Mouse (Mus musculus): ENCODE data around the gene Gpc6.

Gpc6 gene

GRCm38 (mm10) chr14:117061527-117061926, 136.4 kb downstream of the Gpc6 start:
- no peak for DNase-seq

- DNase-seq: no peak
Measured at GRCm38 (mm10) chr14:117068179-117068578, 143.1 kb downstream of the Gpc6 start.

- DNase-seq: no peak
Measured at GRCm38 (mm10) chr14:117070470-117071085, 145.5 kb downstream of the Gpc6 start.

- DNase-seq: no peak
Measured at GRCm38 (mm10) chr14:117093586-117093985, 168.5 kb downstream of the Gpc6 start.

DNA sequence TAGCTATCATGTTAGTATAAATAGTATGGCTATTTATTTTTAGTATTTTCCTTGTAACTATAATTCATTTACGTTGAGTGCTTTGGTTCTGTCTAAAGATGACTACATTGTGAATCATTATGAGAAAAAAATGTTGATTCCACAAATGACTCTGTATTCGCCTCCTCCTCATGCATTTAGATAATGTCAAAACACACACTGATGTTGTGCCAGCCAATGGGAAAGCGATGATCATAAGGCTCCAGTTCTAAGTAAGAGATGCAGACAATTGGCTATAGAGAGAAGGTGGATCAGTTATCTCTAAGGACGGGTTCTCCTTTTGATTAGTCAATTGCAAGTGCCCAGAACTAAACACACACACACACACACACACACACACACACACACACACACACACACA, 181.8 kb downstream of the Gpc6 start:
- no peak for DNase-seq

DNA sequence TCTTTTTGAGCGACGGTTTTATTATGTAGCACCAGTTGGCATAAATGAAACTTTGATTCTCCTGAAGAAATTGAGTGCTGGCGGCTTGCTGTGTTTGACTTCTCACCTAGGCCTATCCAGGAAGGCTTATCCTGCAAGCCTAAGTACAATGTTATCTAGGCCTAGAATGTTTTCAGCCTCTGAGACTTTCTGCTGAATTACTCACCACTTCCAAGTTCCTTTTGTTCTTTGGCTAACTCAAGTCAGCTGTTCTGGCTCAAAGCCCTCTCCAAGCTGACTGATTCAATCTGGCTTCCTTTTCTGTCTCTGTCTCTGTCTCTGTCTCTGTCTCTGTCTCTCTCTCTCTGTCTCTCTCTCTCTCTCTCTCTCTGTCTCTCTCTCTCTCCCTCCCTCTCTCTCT, 188.0 kb downstream of the Gpc6 start:
- no peak for DNase-seq

GRCm38 (mm10) chr14:117122036-117122435, 196.9 kb downstream of the Gpc6 start:
- DNase-seq: no peak

DNA sequence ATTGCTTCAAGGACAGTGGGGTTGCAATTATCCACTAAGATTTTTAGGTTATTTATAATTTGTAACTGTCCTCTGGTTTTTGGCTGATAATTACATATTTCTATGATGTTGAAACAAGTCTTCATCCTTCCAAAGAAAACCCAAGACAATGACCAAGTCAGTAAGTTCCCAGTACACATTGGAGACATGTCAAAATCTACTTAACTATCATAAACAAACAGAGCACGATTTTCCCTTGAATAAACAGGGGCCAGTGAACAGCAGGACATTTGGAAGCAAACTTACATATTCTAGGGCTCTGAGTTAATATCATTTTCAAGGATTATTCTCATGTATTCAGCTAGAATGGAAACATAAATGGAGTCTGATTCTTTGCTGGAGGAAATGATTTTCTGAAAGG, 205.2 kb downstream of the Gpc6 start:
- DNase-seq: no peak

GRCm38 (mm10) chr14:117131324-117131723, 206.2 kb downstream of the Gpc6 start:
- DNase-seq: no peak

GRCm38 (mm10) chr14:117141077-117141848, 216.1 kb downstream of the Gpc6 start:
- DNase-seq: no peak

- no peak for DNase-seq
Measured at GRCm38 (mm10) chr14:117146089-117146488, 221.0 kb downstream of the Gpc6 start.

DNA sequence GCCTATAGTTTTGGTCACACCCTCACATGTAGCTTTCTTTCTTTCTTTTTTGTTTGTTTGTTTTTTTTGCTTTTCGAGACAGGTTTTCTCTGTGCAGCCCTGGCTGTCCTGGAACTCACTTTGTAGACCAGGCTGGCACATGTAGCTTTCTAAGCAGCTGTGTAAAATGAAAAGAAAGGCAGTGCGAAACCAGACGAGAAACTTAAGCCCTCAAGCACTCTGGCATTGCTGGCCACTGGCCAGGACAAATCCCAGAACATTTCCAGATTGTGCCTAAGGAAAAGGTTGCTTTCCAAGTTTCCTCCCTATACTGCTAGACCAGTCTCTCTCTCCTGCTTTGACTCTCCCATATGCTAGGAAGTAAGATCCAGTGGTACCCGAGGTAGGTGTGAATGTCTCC, 221.6 kb downstream of the Gpc6 start:
- DNase-seq: no peak

- DNase-seq: no peak
Measured at GRCm38 (mm10) chr14:117151621-117152020, 226.5 kb downstream of the Gpc6 start.

DNA sequence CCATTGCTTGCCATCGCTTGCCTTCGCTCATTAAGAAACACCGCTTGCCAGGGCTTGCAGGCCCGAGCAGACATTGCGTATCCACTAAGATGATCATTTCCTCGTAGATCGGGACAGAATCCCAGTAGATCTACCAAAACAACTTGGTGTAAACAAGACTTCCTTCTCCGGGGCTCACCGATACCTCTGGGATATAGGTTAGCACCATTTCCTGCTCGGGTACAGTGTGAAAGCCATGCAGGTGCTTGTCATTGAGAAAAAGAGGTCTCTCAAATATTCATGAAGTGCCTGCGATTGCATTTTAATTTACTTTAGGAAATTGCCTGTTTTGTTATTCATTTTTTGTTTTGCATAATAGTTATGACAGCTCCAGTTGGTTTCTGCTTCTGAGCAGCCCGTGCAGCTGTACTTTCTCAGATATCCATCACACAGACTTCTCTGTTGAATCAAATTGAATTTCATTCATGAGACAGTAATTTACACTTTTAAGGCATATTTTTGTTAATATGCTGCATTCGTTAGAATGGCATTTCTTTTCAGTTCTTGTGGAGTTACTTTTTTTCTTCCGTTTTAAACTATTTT, 230.9 kb downstream of the Gpc6 start:
- no peak for DNase-seq

DNA sequence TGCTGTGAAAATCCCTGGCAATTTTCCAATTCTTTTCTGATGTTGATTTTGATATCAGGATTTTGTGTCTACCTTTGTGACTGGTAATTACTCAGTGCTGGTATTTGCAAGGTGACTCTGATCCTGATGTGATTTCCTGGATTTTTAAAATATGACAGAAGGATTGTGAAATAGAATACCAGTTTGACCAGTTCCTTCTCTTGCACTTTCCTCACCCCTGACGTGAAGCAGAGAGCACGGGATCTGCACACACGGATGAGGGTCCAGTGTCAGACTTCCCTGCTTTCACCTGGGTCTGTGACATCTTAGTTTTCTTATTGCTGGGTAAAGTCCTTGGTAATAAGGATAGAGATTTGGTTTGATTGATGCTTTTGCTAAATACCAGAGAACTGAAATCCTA, 232.3 kb downstream of the Gpc6 start:
- DNase-seq: no peak

- no peak for DNase-seq
Measured at GRCm38 (mm10) chr14:117166350-117166749, 241.2 kb downstream of the Gpc6 start.

DNA sequence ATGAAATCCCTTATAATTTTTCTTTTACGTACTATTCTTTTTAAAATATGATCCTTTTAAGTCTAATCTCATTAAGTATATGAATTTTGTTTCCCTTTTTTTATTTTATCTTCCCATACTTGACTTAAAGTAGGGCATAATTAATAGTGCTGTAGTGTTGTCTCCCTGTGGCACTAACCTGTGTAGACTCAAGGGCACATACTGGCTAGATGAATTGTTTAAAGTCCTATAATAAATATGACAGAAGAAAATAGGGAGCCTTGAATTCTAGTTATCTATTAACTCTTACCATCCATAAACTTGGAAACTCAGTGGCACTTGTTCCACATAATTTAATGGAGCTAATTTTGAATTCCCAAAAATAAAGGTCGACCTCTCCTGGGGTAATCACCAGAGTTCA, 268.2 kb downstream of the Gpc6 start:
- no peak for DNase-seq

- no peak for DNase-seq
Measured at GRCm38 (mm10) chr14:117202012-117202411, 276.9 kb downstream of the Gpc6 start.

DNA sequence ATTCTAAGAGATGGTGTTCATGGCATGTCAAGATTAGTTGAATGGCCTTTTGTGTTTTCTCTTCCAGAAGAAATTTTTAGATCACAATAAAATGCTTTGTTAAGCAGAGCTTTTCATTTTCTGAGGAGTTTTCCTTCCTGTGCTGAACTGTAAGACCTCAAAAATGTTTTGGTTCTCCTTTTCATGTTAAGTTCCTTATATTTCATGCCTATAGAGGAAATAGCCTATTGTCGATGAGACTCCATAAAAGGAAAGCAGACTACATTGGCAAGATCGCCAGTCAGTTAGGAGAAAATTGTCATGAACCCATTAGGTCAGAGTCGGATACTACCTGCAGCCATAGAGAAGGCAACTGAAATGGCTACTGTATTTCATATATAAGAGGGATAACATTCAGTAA, 278.8 kb downstream of the Gpc6 start:
- DNase-seq: no peak

GRCm38 (mm10) chr14:117214373-117214772, 289.3 kb downstream of the Gpc6 start:
- no peak for DNase-seq

DNA sequence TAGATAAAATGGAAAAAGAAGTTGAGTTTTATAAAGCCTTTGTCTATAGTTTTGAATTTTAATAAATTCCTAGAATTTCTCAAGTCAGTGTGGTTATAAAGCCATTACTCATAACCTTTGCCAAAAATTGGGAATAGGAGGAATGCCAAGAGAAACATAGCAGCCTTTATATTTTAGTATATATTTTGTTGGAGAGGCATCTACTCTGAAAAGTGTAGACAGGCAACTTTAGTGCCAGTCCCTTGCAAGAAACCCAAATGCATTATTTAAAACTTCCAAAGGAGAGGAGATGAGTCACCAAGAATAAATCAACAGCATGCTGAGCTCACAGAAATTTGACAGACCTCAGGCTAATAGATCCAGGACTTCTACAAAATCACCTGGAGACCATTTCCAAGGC, 301.8 kb downstream of the Gpc6 start:
- no peak for DNase-seq

- DNase-seq: no peak
Measured at GRCm38 (mm10) chr14:117230476-117230875, 305.4 kb downstream of the Gpc6 start.

GRCm38 (mm10) chr14:117238226-117238625, 313.1 kb downstream of the Gpc6 start:
- DNase-seq: no peak

DNA sequence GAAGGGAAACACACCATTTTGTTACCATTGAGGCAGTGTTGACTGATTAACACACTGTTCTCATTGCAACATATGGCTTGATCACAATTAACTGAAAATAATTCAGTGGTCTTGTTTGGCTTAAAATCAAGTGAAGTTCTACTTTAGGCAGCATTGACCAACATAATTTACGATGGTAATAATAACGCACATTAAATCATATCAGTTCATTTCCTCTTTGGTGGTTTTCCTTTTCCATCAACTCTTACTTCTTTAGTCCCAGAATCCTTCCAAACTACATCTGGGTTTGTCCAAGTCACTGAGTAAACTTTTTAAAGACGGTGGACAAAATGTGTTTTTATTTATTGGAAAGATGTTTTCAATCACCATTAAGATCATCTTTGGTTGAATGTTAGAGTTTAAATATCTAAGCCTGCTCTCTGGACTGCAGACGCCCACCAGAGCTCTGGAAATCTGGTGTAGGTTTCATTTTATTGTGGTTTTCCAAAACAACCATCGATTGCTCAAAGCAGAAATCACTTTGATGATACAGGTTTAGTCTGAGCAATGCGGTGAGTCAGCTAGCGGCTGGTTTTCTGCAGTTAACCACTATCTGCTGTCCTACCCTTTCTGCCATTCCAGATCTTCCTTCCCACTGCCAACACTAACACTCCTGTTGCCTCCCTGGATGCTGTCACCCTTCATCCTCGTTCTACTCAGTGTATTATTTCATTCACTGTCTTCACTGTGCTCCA, 314.7 kb downstream of the Gpc6 start:
- no peak for DNase-seq
